Mouse (Mus musculus) neural tube, embryonic 11.5 days (tissue): ENCODE results near the gene Ifna9. TPM values are rescaled to one million over a fixed set of nuclear protein-coding genes. Genes with fewer than 3 reads are reported as not detected.

Experiments used
- ATAC-seq: fragments of 200-750 bp; cut with Nextera tagmentation; 2 replicates; pipeline ENCODE4 v1.8.0; 2017; ENCODE audit warnings: moderate number of reproducible peaks, mild to moderate bottlenecking, moderate TSS enrichment, moderate library complexity; ENCODE audit not compliant: insufficient read depth, low FRiP score, low TSS enrichment
- DNase-seq: peaks from one replicate; pipeline ENCODE4 v3.0.0-alpha.2; 2015; ENCODE audit warnings: low spot score
- H3K27ac ChIP-seq: fragments of 300-500 bp; sonication (generic); 2 replicates; pipeline ENCODE4 v1.5.1; 2014; ENCODE audit warnings: low read depth, mild to moderate bottlenecking, low read length
- H3K27me3 ChIP-seq: fragments of 300-500 bp; sonication (generic); 2 replicates; pipeline ENCODE4 v1.6.1; 2014; ENCODE audit warnings: mild to moderate bottlenecking, low read length, mixed read lengths; ENCODE audit not compliant: control insufficient read depth, insufficient read depth
- H3K36me3 ChIP-seq: fragments of 300-500 bp; sonication (generic); 2 replicates; pipeline ENCODE4 v1.6.1; 2014; ENCODE audit warnings: mild to moderate bottlenecking, low read length, moderate library complexity, mixed read lengths; ENCODE audit not compliant: control insufficient read depth, insufficient read depth
- H3K4me1 ChIP-seq: fragments of 300-500 bp; sonication (generic); 2 replicates; pipeline ENCODE4 v1.6.1; 2014; ENCODE audit warnings: low read length, mixed read lengths; ENCODE audit not compliant: control insufficient read depth, insufficient read depth
- H3K4me2 ChIP-seq: fragments of 300-500 bp; sonication (generic); 2 replicates; pipeline ENCODE4 v1.6.1; 2014; ENCODE audit warnings: low read depth, mild to moderate bottlenecking, moderate library complexity
- H3K4me3 ChIP-seq: fragments of 300-500 bp; sonication (generic); 2 replicates; pipeline ENCODE4 v1.5.1; 2014; ENCODE audit warnings: low read depth, low read length
- H3K9ac ChIP-seq: fragments of 300-500 bp; sonication (generic); 2 replicates; pipeline ENCODE4 v1.6.1; 2014; ENCODE audit warnings: mild to moderate bottlenecking, low read length
- H3K9me3 ChIP-seq: fragments of 300-500 bp; sonication (generic); 2 replicates; pipeline ENCODE4 v1.6.1; 2016; ENCODE audit warnings: low read length; ENCODE audit not compliant: control insufficient read depth
- WGBS: fragments of 180-500 bp; shearing (Covaris S2); extraction: QIAGEN DNeasy Blood & Tissue Kit; methylation state at CpG from one replicate; pipeline ENCODE4 v1.1.7; 2014; 5-methylcytosine and 5-hydroxymethylcytosine counted together
- polyA plus RNA-seq: library from polyadenylated mRNA; unstranded; fragments of >200 nt; fragmentation: Nextera tagmentation; extraction: Ambion mirVana; gene quantifications from 2 replicates; pipeline ENCODE4 v1.2.1, GENCODE M21; 2014

The Ifna9 gene
- polyA plus RNA-seq, 1 experiment from 2014 or later = not detected

GRCm38 (mm10) chr4:88550161-88550945 is 41.8 kb downstream of the Ifna9 start:
- H3K4me3 ChIP-seq = 0 out of 2 replicates have a peak overlapping the region, but pooled peaks have one; percentile 1
- peak; percentile 79 for ATAC-seq

GRCm38 (mm10) chr4:88547986-88548385 is 44.2 kb downstream of the Ifna9 start:
- H3K27ac ChIP-seq = no peak overlapping the region
- DNase-seq (no peak), ATAC-seq (no peak)
- no peak overlapping the region for H3K4me3 ChIP-seq
- H3K9ac ChIP-seq = no peak overlapping the region
- no peaks in the 10 kb centered on the region for H3K9me3 ChIP-seq
- WGBS = 90% methylated on average over 1 of the region's 1 CpGs
- no peak overlapping the region for H3K4me2 ChIP-seq
- H3K36me3 ChIP-seq = no peaks in the 10 kb centered on the region
- no peaks in the 10 kb centered on the region for H3K4me1 ChIP-seq
- no peaks in the 10 kb centered on the region for H3K27me3 ChIP-seq

More at GRCm38 (mm10) chr4:88550161-88550945, 41.8 kb downstream of the Ifna9 start:
- DNase-seq = peak; percentile 77
- no peak overlapping the region for H3K9ac ChIP-seq
- no peaks in the 10 kb centered on the region for H3K4me1 ChIP-seq
- no peak overlapping the region for H3K27ac ChIP-seq
- no peaks in the 10 kb centered on the region for H3K27me3 ChIP-seq
- no peaks in the 10 kb centered on the region for H3K9me3 ChIP-seq
- WGBS = 36% methylated on average over 22 of the region's 22 CpGs
- H3K36me3 ChIP-seq = no peaks in the 10 kb centered on the region
- peak overlapping the region; percentile 32 for H3K4me2 ChIP-seq

GRCm38 (mm10) chr4:88543649-88544234 is 48.4 kb downstream of the Ifna9 start:
- Histone ChIP-seq H3K4me1 (no peaks in the 10 kb centered on the region), H3K27ac (no peak overlapping the region), H3K9ac (no peak overlapping the region), H3K27me3 (no peaks in the 10 kb centered on the region), H3K36me3 (no peaks in the 10 kb centered on the region), H3K4me3 (no peak overlapping the region), H3K4me2 (no peak overlapping the region), H3K9me3 (no peaks in the 10 kb centered on the region)
- ATAC-seq = peak; percentile 55; the same call in 1 of the 2 replicates
- DNase-seq = peak; percentile 50
- 53% methylated on average over 2 of the region's 2 CpGs for WGBS

Other genes starting within 250 kb of the Ifna9 start
- gene Hacd4, start 153.5 kb downstream of the Ifna9 start, polyA plus RNA-seq = 2.5 and 3.2 TPM in 2 replicates
- not detected in 2 replicates for gene Ifnb1, start 69.6 kb downstream of the Ifna9 start, polyA plus RNA-seq
- gene Ifna15, start 34.1 kb downstream of the Ifna9 start, polyA plus RNA-seq = not detected in 2 replicates
- not detected in 2 replicates for gene Ifna14, start 20.6 kb downstream of the Ifna9 start, polyA plus RNA-seq
- not detected in 2 replicates for gene Ifna12, start 11.0 kb upstream of the Ifna9 start, polyA plus RNA-seq
- gene C87499, start 42.0 kb upstream of the Ifna9 start, polyA plus RNA-seq = not detected in 2 replicates
- not detected in 2 replicates for gene Ifna13, start 52.1 kb upstream of the Ifna9 start, polyA plus RNA-seq
- gene Ifna16, start 84.5 kb upstream of the Ifna9 start, polyA plus RNA-seq = not detected in 2 replicates
- not detected in 2 replicates for gene Ifna2, start 91.5 kb upstream of the Ifna9 start, polyA plus RNA-seq
- gene Ifnab, start 99.0 kb upstream of the Ifna9 start, polyA plus RNA-seq = not detected in 2 replicates
- gene Gm26566, start 129.4 kb upstream of the Ifna9 start, polyA plus RNA-seq = 1.9 and 2.1 TPM in 2 replicates
- 151 and 152 TPM in 2 replicates for gene Klhl9, start 130.1 kb upstream of the Ifna9 start, polyA plus RNA-seq
- gene Gm13271, start 162.5 kb upstream of the Ifna9 start, polyA plus RNA-seq = 0.53 TPM in 1 of 2 replicates, not detected in the other
- gene Gm13283, start 167.7 kb upstream of the Ifna9 start, polyA plus RNA-seq = not detected in 2 replicates
- gene Gm13290, start 181.4 kb upstream of the Ifna9 start, polyA plus RNA-seq = 0.31 and 0.46 TPM in 2 replicates
- gene Gm13289, start 184.5 kb upstream of the Ifna9 start, polyA plus RNA-seq = not detected in 2 replicates
- not detected in 2 replicates for gene Gm13272, start 187.5 kb upstream of the Ifna9 start, polyA plus RNA-seq
- not detected in 2 replicates for gene Ifnz, start 189.7 kb upstream of the Ifna9 start, polyA plus RNA-seq
- gene Gm13276, start 193.3 kb upstream of the Ifna9 start, polyA plus RNA-seq = not detected in 2 replicates
- gene Gm13277, start 196.2 kb upstream of the Ifna9 start, polyA plus RNA-seq = not detected in 2 replicates
- not detected in 2 replicates for gene Gm13278, start 199.2 kb upstream of the Ifna9 start, polyA plus RNA-seq
- not detected in 2 replicates for gene Gm13275, start 202.1 kb upstream of the Ifna9 start, polyA plus RNA-seq
- gene Gm13279, start 205.0 kb upstream of the Ifna9 start, polyA plus RNA-seq = not detected in 2 replicates
- gene Gm13285, start 207.3 kb upstream of the Ifna9 start, polyA plus RNA-seq = 0.19 TPM in 1 of 2 replicates, not detected in the other
- not detected in 2 replicates for gene Gm13287, start 210.9 kb upstream of the Ifna9 start, polyA plus RNA-seq
- gene Gm13288, start 213.1 kb upstream of the Ifna9 start, polyA plus RNA-seq = not detected in 2 replicates
- not detected in 2 replicates for gene Ifna7, start 223.8 kb upstream of the Ifna9 start, polyA plus RNA-seq
- not detected in 2 replicates for gene Ifna11, start 227.6 kb upstream of the Ifna9 start, polyA plus RNA-seq
- not detected in 2 replicates for gene Ifna6, start 235.0 kb upstream of the Ifna9 start, polyA plus RNA-seq
- gene Ifna5, start 243.1 kb upstream of the Ifna9 start, polyA plus RNA-seq = not detected in 2 replicates
- not detected in 2 replicates for gene Ifna4, start 249.5 kb upstream of the Ifna9 start, polyA plus RNA-seq